Mouse (Mus musculus) retina, embryonic 14.5 days (tissue): ENCODE results near the gene Gm45808.
A peak's percentile ranks its signal among the peaks of the same experiment; 100 is the strongest.
"Not testable (repeated sequence)": the region's sequence is repeated elsewhere in the genome, so short reads cannot be mapped to it uniquely, and the experiment has no call there.

Source experiments
- DNase-seq: peaks from one replicate; pipeline ENCODE4 v3.0.0-alpha.2; 2015; ENCODE audit warnings: low spot score

Gm45808 gene

GRCm38 (mm10) chr7:45509181-45509882, 22.7 kb upstream of the Gm45808 start:
- no peak for DNase-seq

- no peak for DNase-seq
These were observed 21.9 kb upstream of the Gm45808 start for GRCm38 (mm10) chr7:45508561-45508960.

GRCm38 (mm10) chr7:45507583-45507982, 21.0 kb upstream of the Gm45808 start:
- no peak for DNase-seq

GRCm38 (mm10) chr7:45498427-45498826, 11.8 kb upstream of the Gm45808 start:
- no peak for DNase-seq

- DNase-seq: no peak
These were observed 7.9 kb upstream of the Gm45808 start for GRCm38 (mm10) chr7:45494548-45494947.

- no peak for DNase-seq
These were observed 6.3 kb upstream of the Gm45808 start for GRCm38 (mm10) chr7:45492951-45493350.

GRCm38 (mm10) chr7:45492225-45492844, 5.7 kb upstream of the Gm45808 start:
- no peak for DNase-seq

- DNase-seq: no peak
These were observed 4.7 kb upstream of the Gm45808 start for GRCm38 (mm10) chr7:45491264-45491663.

GRCm38 (mm10) chr7:45490822-45491221, 4.2 kb upstream of the Gm45808 start:
- no peak for DNase-seq

- DNase-seq: no peak
These were observed 3.0 kb upstream of the Gm45808 start for GRCm38 (mm10) chr7:45489578-45489977.

- peak; percentile 69 for DNase-seq
These were observed 1.9 kb upstream of the Gm45808 start, which contains the start of gene Dhdh for GRCm38 (mm10) chr7:45488293-45489204. Gene Dhdh, minus strand, starts transcription at chr7:45488805.

GRCm38 (mm10) chr7:45487861-45488292, 1.3 kb upstream of the Gm45808 start:
- peak; percentile 52 for DNase-seq

GRCm38 (mm10) chr7:45486158-45486557, 453 bp downstream of the Gm45808 start:
- DNase-seq: no peak

GRCm38 (mm10) chr7:45484985-45485384, 1.6 kb downstream of the Gm45808 start:
- not testable (repeated sequence) for DNase-seq

GRCm38 (mm10) chr7:45482166-45482565, 4.4 kb downstream of the Gm45808 start:
- no peak for DNase-seq

GRCm38 (mm10) chr7:45481374-45481927, 5.2 kb downstream of the Gm45808 start, which contains the start of gene Tulp2:
Gene Tulp2, plus strand, starts transcription at chr7:45481877.
- peak; percentile 73 for DNase-seq

- DNase-seq: not testable (repeated sequence)
These were observed 6.3 kb downstream of the Gm45808 start for GRCm38 (mm10) chr7:45480310-45480709.

GRCm38 (mm10) chr7:45478774-45479173, 7.8 kb downstream of the Gm45808 start:
- DNase-seq: no peak

GRCm38 (mm10) chr7:45477003-45477402, 9.6 kb downstream of the Gm45808 start:
- peak; percentile 71 for DNase-seq

GRCm38 (mm10) chr7:45476453-45476852, 10.2 kb downstream of the Gm45808 start:
- no peak for DNase-seq

- DNase-seq: no peak
These were observed 11.2 kb downstream of the Gm45808 start for GRCm38 (mm10) chr7:45475291-45475969.
